Mouse (Mus musculus): ENCODE data around the gene Kif21b.

DNA sequence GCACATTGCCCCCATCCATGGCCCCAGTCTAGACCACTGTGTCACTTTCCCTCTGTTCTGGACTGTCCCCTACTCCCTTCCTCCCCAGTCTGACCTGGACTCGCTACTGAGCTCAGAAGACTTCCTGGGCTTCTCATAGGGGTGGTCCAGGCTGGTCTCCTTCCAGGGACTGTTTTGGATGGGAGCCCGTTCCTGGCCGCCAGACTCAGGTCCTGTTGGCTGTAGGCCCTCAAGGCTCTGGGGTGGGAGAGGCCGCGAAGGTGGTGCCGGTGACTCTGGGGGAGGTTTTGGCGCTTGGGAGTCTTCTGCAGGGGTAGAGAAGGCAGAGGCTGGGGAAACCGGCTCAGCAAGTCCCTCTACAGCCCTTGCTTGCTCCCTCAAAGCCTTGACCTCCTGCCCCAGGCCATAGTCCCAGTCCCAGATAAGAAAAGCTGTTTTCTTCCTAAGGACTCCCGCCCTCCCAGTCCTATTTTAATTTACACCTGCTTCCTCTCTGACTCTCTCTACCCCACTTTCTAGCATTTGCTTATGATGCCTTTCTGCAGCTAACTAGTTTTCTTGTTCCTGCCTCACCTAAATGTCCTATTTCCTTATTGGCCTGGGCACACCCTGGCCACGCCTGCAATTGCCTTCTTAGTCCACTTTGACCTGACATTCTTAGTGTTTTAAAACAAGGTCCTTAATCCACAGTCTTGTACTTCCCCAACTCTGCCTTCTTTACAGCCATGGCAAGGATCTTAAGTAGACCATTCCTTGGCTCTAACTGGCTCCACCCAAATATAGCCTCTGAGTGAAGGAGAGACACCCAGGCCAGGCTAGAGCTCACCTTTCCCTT lies 89.1 kb downstream of the Kif21b start:
- TF ChIP-seq HCFC1 (IDR thresholded peaks at IDR 0.05; ENCODE audit: borderline replicate concordance, insufficient read depth, low read length) (no peak), ZNF384 (IDR thresholded peaks at IDR 0.05; ENCODE audit: low read depth, low read length) (no peak), CHD2 (IDR thresholded peaks at IDR 0.05; ENCODE audit: low read depth, low read length) (no peak), MAFK (IDR thresholded peaks at IDR 0.05; ENCODE audit: insufficient read depth, low read depth, low read length) (no peak), ZC3H11A (IDR thresholded peaks at IDR 0.05; ENCODE audit: borderline replicate concordance, low read depth, low read length) (no peak)
